Mouse (Mus musculus): ENCODE data around the gene Bglap2. TPM values are rescaled to one million over a fixed set of nuclear protein-coding genes. Genes with fewer than 3 reads are reported as not detected.

Gene Bglap2
- polyA plus RNA-seq, 1 experiment from 2014 or later: not detected

DNA sequence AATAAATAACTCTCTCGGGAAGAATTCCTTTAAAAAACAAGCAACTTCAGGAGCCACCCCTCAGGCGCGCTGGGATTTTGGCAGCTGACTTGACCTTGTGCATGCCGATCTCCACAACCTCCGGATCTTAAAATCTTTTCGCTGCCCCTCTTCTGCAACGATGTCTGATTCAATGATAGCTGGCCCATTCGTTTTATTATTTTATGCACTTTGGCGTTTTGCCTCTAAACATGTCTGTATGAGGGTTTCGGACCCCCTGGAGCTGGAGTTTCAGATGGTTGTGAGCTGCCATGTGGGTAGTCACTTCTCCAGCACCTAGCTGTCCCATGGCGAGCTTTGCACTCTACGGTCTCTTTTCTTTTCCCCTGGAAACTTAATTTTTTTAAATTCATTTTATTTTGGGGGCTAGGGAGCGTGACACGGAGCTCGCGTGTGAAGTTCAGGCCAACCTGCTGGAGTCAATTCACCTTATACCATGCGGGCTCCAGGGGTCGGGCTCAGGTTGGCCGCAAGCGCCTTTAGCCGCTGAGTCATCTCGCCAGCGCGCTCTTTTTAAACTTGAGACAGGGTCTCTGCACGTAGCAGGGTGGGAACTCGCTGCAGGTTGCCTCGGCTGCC, 43.0 kb downstream of the Bglap2 start:
- Histone ChIP-seq H3K4me3 (peak overlapping the region; percentile 82), H3K36me3 (no peaks in the 10 kb centered on the region), H3K9me3 (no peaks in the 10 kb centered on the region), H3K4me2 (peak overlapping the region; percentile 66), H3K9ac (peak overlapping the region; percentile 98), H3K27me3 (no peaks in the 10 kb centered on the region), H3K4me1 (peaks cover 23% of the 10 kb centered on the region), H3K27ac (peak overlapping the region; percentile 94)
- peak; percentile 55 for ATAC-seq (ENCODE audit: borderline replicate concordance, extremely low read depth, low FRiP score, low TSS enrichment)
- 1% methylated on average over 27 of the region's 27 CpGs for WGBS

- ATAC-seq (ENCODE audit: borderline replicate concordance, extremely low read depth, low FRiP score, low TSS enrichment): no peak
- peak overlapping the region; percentile 94 for H3K27ac ChIP-seq
Measured at GRCm38 (mm10) chr3:88334902-88335435, 43.5 kb downstream of the Bglap2 start.

DNA sequence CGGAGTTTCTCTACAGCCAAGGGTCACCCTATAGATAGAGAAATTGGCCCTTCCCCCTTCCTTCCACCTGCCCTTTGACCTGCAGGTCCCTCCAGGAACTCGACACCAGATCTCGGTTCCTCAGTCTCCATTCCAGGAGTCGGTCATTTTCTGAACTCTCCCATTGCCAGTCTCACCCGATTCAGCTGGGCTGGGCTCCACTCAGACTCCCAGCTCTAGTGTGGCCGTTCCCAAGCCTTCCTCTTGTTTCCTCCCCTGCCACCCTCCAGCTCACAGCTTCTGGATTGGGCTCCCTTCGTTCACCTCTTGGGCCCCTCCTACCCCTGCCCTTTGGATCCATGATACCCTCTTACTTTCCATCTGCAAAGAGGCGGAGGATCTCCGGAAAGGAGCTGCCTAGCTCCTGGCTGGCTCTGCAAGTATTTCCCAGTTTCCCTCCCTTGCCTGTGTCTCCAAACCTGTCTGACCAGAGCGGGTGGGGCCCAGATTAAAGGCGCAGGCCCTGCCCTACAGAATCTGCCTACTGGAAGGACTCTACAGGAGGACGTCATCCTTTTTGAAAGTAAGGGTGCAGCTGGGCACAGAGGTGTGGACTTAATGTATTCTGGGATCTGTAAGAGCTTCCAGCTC, 44.4 kb downstream of the Bglap2 start:
- H3K9me3 ChIP-seq: no peaks in the 10 kb centered on the region
- H3K36me3 ChIP-seq: 0 out of 2 replicates have a peak, but pooled peaks cover 6% of the 10 kb centered on the region
- no peak for ATAC-seq (ENCODE audit: borderline replicate concordance, extremely low read depth, low FRiP score, low TSS enrichment)
- H3K27ac ChIP-seq: peak overlapping the region; percentile 94
- peaks cover 23% of the 10 kb centered on the region for H3K4me1 ChIP-seq
- H3K4me2 ChIP-seq: peak overlapping the region; percentile 66
- peak overlapping the region; percentile 15; the same call in 1 of the 2 replicates for H3K9ac ChIP-seq
- peak overlapping the region; percentile 27 for H3K4me3 ChIP-seq
- no peaks in the 10 kb centered on the region for H3K27me3 ChIP-seq
- 37% methylated on average over 12 of the region's 12 CpGs for WGBS

More at GRCm38 (mm10) chr3:88334902-88335435, 43.5 kb downstream of the Bglap2 start:
- Histone ChIP-seq H3K9me3 (no peaks in the 10 kb centered on the region), H3K4me3 (peak overlapping the region; percentile 82), H3K4me1 (peaks cover 23% of the 10 kb centered on the region), H3K4me2 (peak overlapping the region; percentile 66), H3K36me3 (no peaks in the 10 kb centered on the region), H3K9ac (peak overlapping the region; percentile 98), H3K27me3 (no peaks in the 10 kb centered on the region)
- 28% methylated on average over 3 of the region's 3 CpGs for WGBS

GRCm38 (mm10) chr3:88331282-88331681, 47.2 kb downstream of the Bglap2 start:
- Histone ChIP-seq H3K9ac (no peak overlapping the region), H3K4me1 (peaks cover 6% of the 10 kb centered on the region; the same call in 1 of the 2 replicates), H3K4me2 (no peak overlapping the region), H3K27ac (no peak overlapping the region), H3K36me3 (peaks cover 22% of the 10 kb centered on the region; the same call in 1 of the 2 replicates), H3K4me3 (no peak overlapping the region), H3K27me3 (no peaks in the 10 kb centered on the region), H3K9me3 (no peaks in the 10 kb centered on the region)
- 23% methylated on average over 2 of the region's 2 CpGs for WGBS
- ATAC-seq (ENCODE audit: borderline replicate concordance, extremely low read depth, low FRiP score, low TSS enrichment): no peak

DNA sequence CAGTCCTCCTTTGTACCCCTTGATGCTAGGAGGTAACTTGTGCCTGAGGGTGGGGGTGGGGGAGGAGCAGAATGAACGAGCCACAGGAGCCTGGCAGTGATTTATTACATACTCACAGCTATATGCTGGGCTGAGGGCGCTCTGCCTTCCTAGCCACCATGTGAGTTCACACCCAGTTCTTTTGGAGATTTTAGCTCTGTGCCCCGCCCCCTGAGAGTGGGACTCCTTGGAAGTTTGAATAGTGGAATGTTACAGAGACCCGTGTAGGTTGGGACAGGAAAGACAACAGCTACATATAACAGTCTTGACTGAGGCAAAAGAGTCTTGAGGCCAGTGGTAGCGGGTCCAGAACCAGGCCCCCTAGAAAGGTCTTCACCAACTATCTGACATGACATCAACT, 49.5 kb downstream of the Bglap2 start:
- Histone ChIP-seq H3K4me2 (no peak overlapping the region), H3K4me3 (no peak overlapping the region), H3K4me1 (peaks cover 9% of the 10 kb centered on the region), H3K27me3 (no peaks in the 10 kb centered on the region), H3K9ac (no peak overlapping the region), H3K36me3 (peaks cover 22% of the 10 kb centered on the region; the same call in 1 of the 2 replicates), H3K27ac (no peak overlapping the region), H3K9me3 (no peaks in the 10 kb centered on the region)
- no peak for ATAC-seq (ENCODE audit: borderline replicate concordance, extremely low read depth, low FRiP score, low TSS enrichment)
- WGBS: 57% methylated on average over 5 of the region's 5 CpGs

Other genes starting within 250 kb of the Bglap2 start
- gene Mef2d, start 236.3 kb downstream of the Bglap2 start, polyA plus RNA-seq (2015; fragmentation: Nextera tagmentation; extraction: Ambion mirVana): 16.7 and 20.4 TPM in 2 replicates
- 0.34 and 0.42 TPM in 2 replicates for gene Rhbg, start 124.0 kb downstream of the Bglap2 start, polyA plus RNA-seq (2015; fragmentation: Nextera tagmentation; extraction: Ambion mirVana)
- gene Gm38392, start 91.5 kb downstream of the Bglap2 start, polyA plus RNA-seq (2015; fragmentation: Nextera tagmentation; extraction: Ambion mirVana): 0.23 and 0.35 TPM in 2 replicates
- 10.0 and 12.2 TPM in 2 replicates for gene Tsacc, start 81.7 kb downstream of the Bglap2 start, polyA plus RNA-seq (2015; fragmentation: Nextera tagmentation; extraction: Ambion mirVana)
- 525 and 549 TPM in 2 replicates for gene Cct3, start 81.6 kb downstream of the Bglap2 start, polyA plus RNA-seq (2015; fragmentation: Nextera tagmentation; extraction: Ambion mirVana)
- 192 and 203 TPM in 2 replicates for gene Glmp, start 53.7 kb downstream of the Bglap2 start, polyA plus RNA-seq (2015; fragmentation: Nextera tagmentation; extraction: Ambion mirVana)
- 7.5 and 9.5 TPM in 2 replicates for gene Tmem79, start 42.6 kb downstream of the Bglap2 start, polyA plus RNA-seq (2015; fragmentation: Nextera tagmentation; extraction: Ambion mirVana)
- gene Smg5, start 42.4 kb downstream of the Bglap2 start, polyA plus RNA-seq (2015; fragmentation: Nextera tagmentation; extraction: Ambion mirVana): 49.4 and 53.1 TPM in 2 replicates
- 9.5 and 10.1 TPM in 2 replicates for gene Paqr6, start 14.1 kb downstream of the Bglap2 start, polyA plus RNA-seq (2015; fragmentation: Nextera tagmentation; extraction: Ambion mirVana)
- not detected in 2 replicates for gene Bglap3, start 6.0 kb downstream of the Bglap2 start, polyA plus RNA-seq (2015; fragmentation: Nextera tagmentation; extraction: Ambion mirVana)
- gene Bglap, start 5.8 kb upstream of the Bglap2 start, polyA plus RNA-seq (2015; fragmentation: Nextera tagmentation; extraction: Ambion mirVana): 0.53 TPM in 1 of 2 replicates, not detected in the other
- 158 and 164 TPM in 2 replicates for gene Pmf1, start 31.6 kb upstream of the Bglap2 start, polyA plus RNA-seq (2015; fragmentation: Nextera tagmentation; extraction: Ambion mirVana)
- gene Slc25a44, start 46.4 kb upstream of the Bglap2 start, polyA plus RNA-seq (2015; fragmentation: Nextera tagmentation; extraction: Ambion mirVana): 13.9 and 14.8 TPM in 2 replicates
- gene Sema4a, start 82.5 kb upstream of the Bglap2 start, polyA plus RNA-seq (2015; fragmentation: Nextera tagmentation; extraction: Ambion mirVana): 4.5 and 5.3 TPM in 2 replicates
- gene Lmna, start 131.3 kb upstream of the Bglap2 start, polyA plus RNA-seq (2015; fragmentation: Nextera tagmentation; extraction: Ambion mirVana): 111 and 121 TPM in 2 replicates
- 15.8 and 16.8 TPM in 2 replicates for gene Mex3a, start 153.7 kb upstream of the Bglap2 start, polyA plus RNA-seq (2015; fragmentation: Nextera tagmentation; extraction: Ambion mirVana)
- 33.1 and 36.4 TPM in 2 replicates for gene Rab25, start 169.6 kb upstream of the Bglap2 start, polyA plus RNA-seq (2015; fragmentation: Nextera tagmentation; extraction: Ambion mirVana)
- gene Lamtor2, start 174.4 kb upstream of the Bglap2 start, polyA plus RNA-seq (2015; fragmentation: Nextera tagmentation; extraction: Ambion mirVana): 165 and 178 TPM in 2 replicates
- 46.4 and 49.4 TPM in 2 replicates for gene Ubqln4, start 175.1 kb upstream of the Bglap2 start, polyA plus RNA-seq (2015; fragmentation: Nextera tagmentation; extraction: Ambion mirVana)
- gene Ssr2, start 197.2 kb upstream of the Bglap2 start, polyA plus RNA-seq (2015; fragmentation: Nextera tagmentation; extraction: Ambion mirVana): 290 and 301 TPM in 2 replicates
- gene Arhgef2, start 227.3 kb upstream of the Bglap2 start, polyA plus RNA-seq (2015; fragmentation: Nextera tagmentation; extraction: Ambion mirVana): 105 and 116 TPM in 2 replicates

All from lung, embryonic 15.5 days (tissue).